17 mouse cellular contexts compared by ENCODE assay signal in the genomic region with DNA sequence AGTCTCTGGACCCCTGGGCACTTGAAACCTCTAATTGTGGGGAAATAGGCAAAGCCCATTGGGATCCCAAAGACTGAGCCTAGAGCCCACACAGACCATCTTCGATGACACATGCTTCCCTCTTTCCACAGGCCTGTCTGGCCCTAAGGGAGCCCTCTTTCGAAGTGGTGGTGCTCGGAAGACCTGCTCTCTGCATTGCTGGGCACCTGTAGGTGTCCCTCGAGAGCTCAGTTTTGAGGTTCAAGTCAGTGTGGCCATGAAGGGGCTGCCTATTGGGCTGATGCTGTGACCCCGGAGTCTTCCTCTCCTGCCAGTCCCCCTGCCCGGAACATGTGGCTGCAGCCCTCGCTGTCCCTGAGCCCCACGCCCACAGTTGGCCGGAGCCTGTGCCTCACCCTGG. TPM values are rescaled to one million over a fixed set of nuclear protein-coding genes. Genes with fewer than 3 reads are reported as not detected.
A peak's percentile ranks its signal among the peaks of the same experiment; 100 is the strongest.
DNase-seq lines count a peak whose midpoint lies in the region; ATAC-seq and TF ChIP-seq lines count a peak whose summit lies in the region.
"Had no signal": no experiment of that assay in that cellular context is flagged by ENCODE, and none has a peak within 500 bp of the region (broad histone marks: within the 10 kb centered on the region; RNA-seq: fewer than 3 reads in every experiment).

No protein-coding gene starts in this region.

- intact Hi-C loops in left cerebral cortex, adult 2 months (cut with DNase I), result loop anchor here (2.0 kb wide), 1 partner anchor 27 kb away; no protein-coding TSS in a partner anchor

- H3K27ac ChIP-seq in left cerebral cortex, adult 2 months, result no peak overlapping the region; the same call in 1 of the 2 replicates
- H3K27ac ChIP-seq in forebrain, embryonic 12.5 days, result no peak overlapping the region
- H3K27ac ChIP-seq in limb, embryonic 13.5 days, result no peak overlapping the region; the same call in 1 of the 2 replicates
- H3K27ac ChIP-seq in neural tube, embryonic 15.5 days (replicated peaks), result 0 out of 2 replicates have a peak overlapping the region, but pooled peaks have one; percentile 86
- no peak overlapping the region for H3K27ac ChIP-seq in lung, postnatal 0 days (ENCODE audit: low read length)
- H3K27ac ChIP-seq in kidney, embryonic 14.5 days (ENCODE audit: low read depth, low read length), result no peak overlapping the region
- H3K27ac ChIP-seq in liver, postnatal 0 days (ENCODE audit: low read depth), result no peak overlapping the region
- H3K27ac ChIP-seq: embryonic facial prominence, embryonic 13.5 days; gastrocnemius, adult 2 months; liver, embryonic 14.5 days had no signal

- ATAC-seq in forebrain, embryonic 12.5 days (ENCODE audit: low FRiP score), result no peak
- no peak for ATAC-seq in limb, embryonic 13.5 days (ENCODE audit: low FRiP score, low read depth)
- no peak for ATAC-seq in neural tube, embryonic 15.5 days (ENCODE audit: low FRiP score)
- ATAC-seq in lung, postnatal 0 days, result no peak
- no peak for ATAC-seq in kidney, embryonic 14.5 days (ENCODE audit: low FRiP score, low TSS enrichment)
- no peak for ATAC-seq in liver, postnatal 0 days
- ATAC-seq: CD4-positive, CD25-positive, alpha-beta regulatory T cell, adult 4 months had no signal

- peak; percentile 20 for TF ChIP-seq CTCF in left cerebral cortex, adult 2 months (IDR thresholded peaks at IDR 0.05)
- TF ChIP-seq CTCF in lung, postnatal 0 days (IDR thresholded peaks at IDR 0.05), result no peak
- no peak for TF ChIP-seq CTCF in liver, postnatal 0 days (IDR thresholded peaks at IDR 0.05; ENCODE audit: low read depth)

- peaks cover 34% of the 10 kb centered on the region for H3K4me1 ChIP-seq in forebrain, embryonic 12.5 days
- peaks cover 28% of the 10 kb centered on the region for H3K4me1 ChIP-seq in limb, embryonic 13.5 days
- H3K4me1 ChIP-seq in neural tube, embryonic 15.5 days, result peaks cover 40% of the 10 kb centered on the region
- no peaks in the 10 kb centered on the region for H3K4me1 ChIP-seq in lung, postnatal 0 days (ENCODE audit: insufficient read depth, low read depth, low read length)
- H3K4me1 ChIP-seq in kidney, embryonic 14.5 days (ENCODE audit: control insufficient read depth, insufficient read depth, low read length), result no peaks in the 10 kb centered on the region
- no peaks in the 10 kb centered on the region for H3K4me1 ChIP-seq in liver, postnatal 0 days (ENCODE audit: insufficient read depth)

- peak overlapping the region; percentile 46 for H3K4me3 ChIP-seq in left cerebral cortex, adult 2 months
- no peak overlapping the region; the same call in 1 of the 2 replicates for H3K4me3 ChIP-seq in forebrain, embryonic 12.5 days (replicated peaks)
- no peak overlapping the region for H3K4me3 ChIP-seq in limb, embryonic 13.5 days
- peak overlapping the region; percentile 56 for H3K4me3 ChIP-seq in neural tube, embryonic 15.5 days (replicated peaks)
- H3K4me3 ChIP-seq in lung, postnatal 0 days (ENCODE audit: low read depth, low read length), result no peak overlapping the region
- no peak overlapping the region for H3K4me3 ChIP-seq in kidney, embryonic 14.5 days (ENCODE audit: low read length)
- no peak overlapping the region for H3K4me3 ChIP-seq in liver, postnatal 0 days (ENCODE audit: low read depth, low read length)
- H3K4me3 ChIP-seq: gastrocnemius, adult 2 months; heart, embryonic 10.5 days had no signal

- H3K27me3 ChIP-seq in forebrain, embryonic 12.5 days, result peaks cover 33% of the 10 kb centered on the region
- H3K27me3 ChIP-seq in limb, embryonic 13.5 days, result peaks cover 16% of the 10 kb centered on the region
- no peaks in the 10 kb centered on the region for H3K27me3 ChIP-seq in neural tube, embryonic 15.5 days (replicated peaks)
- no peaks in the 10 kb centered on the region for H3K27me3 ChIP-seq in lung, postnatal 0 days (replicated peaks; ENCODE audit: insufficient read depth, low read length)
- H3K27me3 ChIP-seq in kidney, embryonic 14.5 days (ENCODE audit: control insufficient read depth, insufficient read depth, low read length), result no peaks in the 10 kb centered on the region
- H3K27me3 ChIP-seq in liver, postnatal 0 days (ENCODE audit: insufficient read depth, low read length), result peaks cover 9% of the 10 kb centered on the region; the same call in 1 of the 2 replicates

- H3K9ac ChIP-seq in forebrain, embryonic 12.5 days, result no peak overlapping the region
- no peak overlapping the region for H3K9ac ChIP-seq in limb, embryonic 13.5 days
- H3K9ac ChIP-seq in neural tube, embryonic 15.5 days (replicated peaks), result 0 out of 2 replicates have a peak overlapping the region, but pooled peaks have one; percentile 17
- no peak overlapping the region for H3K9ac ChIP-seq in lung, postnatal 0 days (replicated peaks; ENCODE audit: low read depth)
- H3K9ac ChIP-seq in kidney, embryonic 14.5 days (ENCODE audit: low read depth, low read length), result no peak overlapping the region
- no peak overlapping the region for H3K9ac ChIP-seq in liver, postnatal 0 days (replicated peaks)
- H3K9ac ChIP-seq: liver, embryonic 14.5 days had no signal

- no peak for DNase-seq in left cerebral cortex, adult 2 months (ENCODE audit: extremely low spot score in 1 of 2, low spot score in 2 of 2)
- DNase-seq in left cerebral cortex, adult 9 months (ENCODE audit: low spot score in 2 of 2), result no peak
- no peak for DNase-seq in lung, postnatal 0 days (ENCODE audit: low spot score)
- no peak for DNase-seq in liver, postnatal 0 days
- DNase-seq: gastrocnemius, adult 2 months; kidney, postnatal 10 days had no signal

- peak overlapping the region; percentile 53 for H3K4me2 ChIP-seq in forebrain, embryonic 12.5 days
- peak overlapping the region; percentile 62 for H3K4me2 ChIP-seq in limb, embryonic 13.5 days (replicated peaks)
- peak overlapping the region; percentile 58 for H3K4me2 ChIP-seq in neural tube, embryonic 15.5 days
- no peak overlapping the region for H3K4me2 ChIP-seq in lung, postnatal 0 days (replicated peaks; ENCODE audit: low read depth, low read length)
- no peak overlapping the region for H3K4me2 ChIP-seq in kidney, embryonic 14.5 days (replicated peaks; ENCODE audit: low read depth, low read length)
- no peak overlapping the region for H3K4me2 ChIP-seq in liver, postnatal 0 days (ENCODE audit: low read depth, low read length)

- no peak for TF ChIP-seq EP300 in lung, postnatal 0 days (IDR thresholded peaks at IDR 0.05)
- TF ChIP-seq EP300 in liver, postnatal 0 days (IDR thresholded peaks at IDR 0.05; ENCODE audit: low read depth), result no peak

- 74% methylated on average over 9 of the region's 9 CpGs for WGBS in forebrain, embryonic 12.5 days
- 77% methylated on average over 9 of the region's 9 CpGs for WGBS in limb, embryonic 13.5 days
- 71% methylated on average over 9 of the region's 9 CpGs for WGBS in neural tube, embryonic 15.5 days
- 73% methylated on average over 7 of the region's 9 CpGs for WGBS in lung, postnatal 0 days
- WGBS in kidney, embryonic 14.5 days, result 87% methylated on average over 9 of the region's 9 CpGs
- 79% methylated on average over 9 of the region's 9 CpGs for WGBS in liver, postnatal 0 days (ENCODE audit: insufficient replicate concordance)

- peaks cover 3% of the 10 kb centered on the region for H3K36me3 ChIP-seq in forebrain, embryonic 12.5 days (replicated peaks)
- H3K36me3 ChIP-seq in limb, embryonic 13.5 days, result peaks cover 12% of the 10 kb centered on the region
- H3K36me3 ChIP-seq in neural tube, embryonic 15.5 days, result peaks cover 4% of the 10 kb centered on the region
- H3K36me3 ChIP-seq in lung, postnatal 0 days (ENCODE audit: insufficient read depth, low read length), result no peaks in the 10 kb centered on the region
- peaks cover 3% of the 10 kb centered on the region; the same call in 1 of the 2 replicates for H3K36me3 ChIP-seq in kidney, embryonic 14.5 days (ENCODE audit: control insufficient read depth, insufficient read depth, low read length)
- H3K36me3 ChIP-seq in liver, postnatal 0 days (replicated peaks; ENCODE audit: insufficient read depth, low read length), result no peaks in the 10 kb centered on the region; the same call in 1 of the 2 replicates

- no peaks in the 10 kb centered on the region for H3K9me3 ChIP-seq in forebrain, embryonic 12.5 days
- H3K9me3 ChIP-seq in limb, embryonic 13.5 days, result no peaks in the 10 kb centered on the region
- no peaks in the 10 kb centered on the region for H3K9me3 ChIP-seq in neural tube, embryonic 15.5 days (replicated peaks)
- no peaks in the 10 kb centered on the region for H3K9me3 ChIP-seq in lung, postnatal 0 days (ENCODE audit: low read length)
- no peaks in the 10 kb centered on the region for H3K9me3 ChIP-seq in kidney, embryonic 14.5 days (ENCODE audit: control insufficient read depth, low read length)
- no peaks in the 10 kb centered on the region for H3K9me3 ChIP-seq in liver, postnatal 0 days (ENCODE audit: low read length)
- H3K9me3 ChIP-seq: embryonic facial prominence, embryonic 13.5 days; heart, embryonic 10.5 days had no signal

RNA-seq across cellular contexts. Expression of a gene that starts 2.7 kb away (rescaled TPM):
- total RNA-seq in left cerebral cortex, adult 2 months (2021), result 100 to 1,000 TPM; 159 to 160 TPM
- 32.2 and 36.3 TPM in 2 replicates for polyA plus RNA-seq in forebrain, embryonic 12.5 days (2016; fragmentation: Nextera tagmentation; extraction: Ambion mirVana)
- polyA plus RNA-seq in limb, embryonic 13.5 days (2015; fragmentation: Nextera tagmentation; extraction: Ambion mirVana), result 17.8 and 19.9 TPM in 2 replicates
- polyA plus RNA-seq in neural tube, embryonic 15.5 days (2015; fragmentation: Nextera tagmentation; extraction: Ambion mirVana), result 72.1 and 77.2 TPM in 2 replicates
- polyA plus RNA-seq in lung, postnatal 0 days (2015; fragmentation: Nextera tagmentation; extraction: Ambion mirVana), result 0.25 and 0.29 TPM in 2 replicates
- polyA plus RNA-seq in kidney, embryonic 14.5 days (2014; fragmentation: Nextera tagmentation; extraction: Ambion mirVana), result 3.7 and 7.8 TPM in 2 replicates
- polyA plus RNA-seq in liver, postnatal 0 days (2015; fragmentation: Nextera tagmentation; extraction: Ambion mirVana), result 0.05 and 0.06 TPM in 2 replicates

RNA-seq across cellular contexts. Expression of a gene that starts 27.8 kb away (rescaled TPM):
- total RNA-seq in left cerebral cortex, adult 2 months (2021), result 10 to 100 TPM; 21.8 to 25.8 TPM
- 42.0 and 43.1 TPM in 2 replicates for polyA plus RNA-seq in forebrain, embryonic 12.5 days (2016; fragmentation: Nextera tagmentation; extraction: Ambion mirVana)
- 43.1 and 43.7 TPM in 2 replicates for polyA plus RNA-seq in limb, embryonic 13.5 days (2015; fragmentation: Nextera tagmentation; extraction: Ambion mirVana)
- 21.9 and 23.7 TPM in 2 replicates for polyA plus RNA-seq in neural tube, embryonic 15.5 days (2015; fragmentation: Nextera tagmentation; extraction: Ambion mirVana)
- polyA plus RNA-seq in lung, postnatal 0 days (2015; fragmentation: Nextera tagmentation; extraction: Ambion mirVana), result 19.8 and 20.6 TPM in 2 replicates
- polyA plus RNA-seq in kidney, embryonic 14.5 days (2014; fragmentation: Nextera tagmentation; extraction: Ambion mirVana), result 42.0 and 51.5 TPM in 2 replicates
- polyA plus RNA-seq in liver, postnatal 0 days (2015; fragmentation: Nextera tagmentation; extraction: Ambion mirVana), result 10.2 and 14.3 TPM in 2 replicates

RNA-seq across cellular contexts. Expression of a gene that starts 32.8 kb away (rescaled TPM):
- not detected for total RNA-seq in left cerebral cortex, adult 2 months (2021)
- not detected in 2 replicates for polyA plus RNA-seq in forebrain, embryonic 12.5 days (2016; fragmentation: Nextera tagmentation; extraction: Ambion mirVana)
- polyA plus RNA-seq in limb, embryonic 13.5 days (2015; fragmentation: Nextera tagmentation; extraction: Ambion mirVana), result not detected in 2 replicates
- not detected in 2 replicates for polyA plus RNA-seq in neural tube, embryonic 15.5 days (2015; fragmentation: Nextera tagmentation; extraction: Ambion mirVana)
- polyA plus RNA-seq in lung, postnatal 0 days (2015; fragmentation: Nextera tagmentation; extraction: Ambion mirVana), result not detected in 2 replicates
- polyA plus RNA-seq in kidney, embryonic 14.5 days (2014; fragmentation: Nextera tagmentation; extraction: Ambion mirVana), result not detected in 2 replicates
- polyA plus RNA-seq in liver, postnatal 0 days (2015; fragmentation: Nextera tagmentation; extraction: Ambion mirVana), result not detected in 2 replicates
- total RNA-seq: gastrocnemius, adult 2 months; left cerebral cortex, postnatal 10 days had no signal
- polyA plus RNA-seq: embryonic facial prominence, embryonic 13.5 days; heart, embryonic 10.5 days; liver, embryonic 14.5 days; neural tube, embryonic 11.5 days; small intestine, adult 2 months had no signal

RNA-seq across cellular contexts. Expression of a gene that starts 33.6 kb away (rescaled TPM):
- total RNA-seq in left cerebral cortex, adult 2 months (2021), result 1 to 10 TPM; 1.4 to 2.0 TPM
- 2.0 TPM in 2 replicates for polyA plus RNA-seq in forebrain, embryonic 12.5 days (2016; fragmentation: Nextera tagmentation; extraction: Ambion mirVana)
- polyA plus RNA-seq in limb, embryonic 13.5 days (2015; fragmentation: Nextera tagmentation; extraction: Ambion mirVana), result 9.4 and 9.5 TPM in 2 replicates
- polyA plus RNA-seq in neural tube, embryonic 15.5 days (2015; fragmentation: Nextera tagmentation; extraction: Ambion mirVana), result 6.1 and 27.4 TPM in 2 replicates
- 58.3 and 59.1 TPM in 2 replicates for polyA plus RNA-seq in lung, postnatal 0 days (2015; fragmentation: Nextera tagmentation; extraction: Ambion mirVana)
- polyA plus RNA-seq in kidney, embryonic 14.5 days (2014; fragmentation: Nextera tagmentation; extraction: Ambion mirVana), result 18.8 and 19.5 TPM in 2 replicates
- 7.7 and 8.0 TPM in 2 replicates for polyA plus RNA-seq in liver, postnatal 0 days (2015; fragmentation: Nextera tagmentation; extraction: Ambion mirVana)

RNA-seq across cellular contexts. Expression of a gene that starts 37.9 kb away (rescaled TPM):
- not detected for total RNA-seq in left cerebral cortex, adult 2 months (2021)
- polyA plus RNA-seq in forebrain, embryonic 12.5 days (2016; fragmentation: Nextera tagmentation; extraction: Ambion mirVana), result not detected in 2 replicates
- not detected in 2 replicates for polyA plus RNA-seq in limb, embryonic 13.5 days (2015; fragmentation: Nextera tagmentation; extraction: Ambion mirVana)
- not detected in 2 replicates for polyA plus RNA-seq in neural tube, embryonic 15.5 days (2015; fragmentation: Nextera tagmentation; extraction: Ambion mirVana)
- polyA plus RNA-seq in lung, postnatal 0 days (2015; fragmentation: Nextera tagmentation; extraction: Ambion mirVana), result 0.25 and 0.27 TPM in 2 replicates
- 0.30 TPM in 1 of 2 replicates, not detected in the other for polyA plus RNA-seq in kidney, embryonic 14.5 days (2014; fragmentation: Nextera tagmentation; extraction: Ambion mirVana)
- polyA plus RNA-seq in liver, postnatal 0 days (2015; fragmentation: Nextera tagmentation; extraction: Ambion mirVana), result not detected in 2 replicates
- total RNA-seq: gastrocnemius, adult 2 months; left cerebral cortex, postnatal 10 days had no signal
- polyA plus RNA-seq: embryonic facial prominence, embryonic 13.5 days; heart, embryonic 10.5 days; liver, embryonic 14.5 days; neural tube, embryonic 11.5 days had no signal

Comparison
In these comparisons a context has a peak if more than half of its experiments do, and no peak if none do; other contexts are left out.
1. H3K4me3 ChIP-seq: peak in left cerebral cortex, adult 2 months (single experiment) and neural tube, embryonic 15.5 days (single experiment); none in forebrain, embryonic 12.5 days (single experiment), limb, embryonic 13.5 days (single experiment), lung, postnatal 0 days (single experiment), kidney, embryonic 14.5 days (single experiment) and liver, postnatal 0 days (single experiment).
2. H3K4me2 ChIP-seq: peak in forebrain, embryonic 12.5 days (single experiment), limb, embryonic 13.5 days (single experiment) and neural tube, embryonic 15.5 days (single experiment); none in lung, postnatal 0 days (single experiment), kidney, embryonic 14.5 days (single experiment) and liver, postnatal 0 days (single experiment).